ENCODE assay signal across 21 mouse cellular contexts in the genomic region with DNA sequence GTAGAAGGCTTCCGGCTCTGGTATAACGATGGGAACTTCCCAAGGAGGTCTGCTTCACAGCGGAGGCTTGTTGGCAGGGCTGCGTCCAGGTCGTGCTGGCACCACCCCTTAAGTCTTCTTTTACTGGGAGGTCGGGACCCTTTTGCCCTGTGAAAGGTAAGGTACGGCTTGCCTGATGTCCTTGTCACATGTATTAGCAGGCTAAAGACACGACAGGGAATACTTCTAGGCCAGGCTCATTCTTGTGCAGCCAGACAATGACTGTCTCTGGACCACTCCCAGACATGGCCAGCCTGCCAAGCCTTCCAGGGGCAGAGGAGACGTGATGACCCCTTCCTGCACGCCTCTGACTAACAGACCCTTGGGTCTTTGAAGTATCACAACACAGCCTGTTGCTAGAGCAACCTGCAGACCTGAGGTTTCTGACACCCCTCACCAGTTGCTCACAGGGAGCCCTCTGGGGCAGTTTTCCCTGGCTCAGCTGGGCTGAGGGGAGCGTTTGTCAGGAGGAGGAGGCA. TPM values are rescaled to one million over a fixed set of nuclear protein-coding genes. Genes with fewer than 3 reads are reported as not detected.
DNase-seq lines count a peak whose midpoint lies in the region; ATAC-seq and TF ChIP-seq lines count a peak whose summit lies in the region.
"Had no signal": no experiment of that assay in that cellular context is flagged by ENCODE, and none has a peak within 500 bp of the region (broad histone marks: within the 10 kb centered on the region; RNA-seq: fewer than 3 reads in every experiment).

No protein-coding gene starts in this region.

- no peak overlapping the region for H3K4me2 ChIP-seq in hindbrain, embryonic 13.5 days
- H3K4me2 ChIP-seq: embryonic facial prominence, embryonic 15.5 days; heart, embryonic 13.5 days had no signal

- no peak for ATAC-seq in hindbrain, embryonic 13.5 days (ENCODE audit: low FRiP score)
- ATAC-seq: midbrain, embryonic 16.5 days had no signal

- no peaks in the 10 kb centered on the region for H3K27me3 ChIP-seq in hindbrain, embryonic 10.5 days (ENCODE audit: insufficient read depth, poor library complexity, severe bottlenecking)
- H3K27me3 ChIP-seq in hindbrain, embryonic 13.5 days, result no peaks in the 10 kb centered on the region
- H3K27me3 ChIP-seq in testis, adult 2 months (ENCODE audit: control insufficient read depth, insufficient read depth, low read length), result no peaks in the 10 kb centered on the region
- no peaks in the 10 kb centered on the region for H3K27me3 ChIP-seq in thymus, adult 2 months (ENCODE audit: control insufficient read depth, insufficient read depth, low read length)
- H3K27me3 ChIP-seq: embryonic facial prominence, embryonic 15.5 days; heart, embryonic 13.5 days had no signal

- TF ChIP-seq CTCF in testis, adult 2 months (IDR thresholded peaks at IDR 0.05; ENCODE audit: control insufficient read depth, insufficient read depth, insufficient replicate concordance, low read depth, low read length), result no peak
- TF ChIP-seq CTCF in thymus, adult 2 months (IDR thresholded peaks at IDR 0.05; ENCODE audit: borderline replicate concordance, control insufficient read depth, extremely low read depth, insufficient read depth, low read length, poor library complexity), result no peak

- no peak for TF ChIP-seq POLR2A in testis, adult 2 months (IDR thresholded peaks at IDR 0.05; ENCODE audit: control insufficient read depth, low read depth, low read length)
- TF ChIP-seq POLR2A in thymus, adult 2 months (IDR thresholded peaks at IDR 0.05; ENCODE audit: control insufficient read depth, extremely low read depth, insufficient read depth, low read length, poor library complexity), result no peak

- peaks cover 28% of the 10 kb centered on the region for H3K4me1 ChIP-seq in hindbrain, embryonic 10.5 days (replicated peaks)
- peaks cover 10% of the 10 kb centered on the region for H3K4me1 ChIP-seq in hindbrain, embryonic 13.5 days (replicated peaks)
- no peaks in the 10 kb centered on the region for H3K4me1 ChIP-seq in testis, adult 2 months (ENCODE audit: control insufficient read depth, insufficient read depth, low read length)
- H3K4me1 ChIP-seq in thymus, adult 2 months (replicated peaks; ENCODE audit: control insufficient read depth, insufficient read depth, low read length), result peaks cover 10% of the 10 kb centered on the region

- no peaks in the 10 kb centered on the region for H3K36me3 ChIP-seq in hindbrain, embryonic 10.5 days
- H3K36me3 ChIP-seq in hindbrain, embryonic 13.5 days, result no peaks in the 10 kb centered on the region
- H3K36me3 ChIP-seq in testis, adult 2 months (ENCODE audit: control insufficient read depth, insufficient read depth, low read length), result no peaks in the 10 kb centered on the region
- H3K36me3 ChIP-seq in thymus, adult 2 months (ENCODE audit: control insufficient read depth, insufficient read depth, low read length), result no peaks in the 10 kb centered on the region
- H3K36me3 ChIP-seq: embryonic facial prominence, embryonic 15.5 days; heart, embryonic 13.5 days had no signal

- no peak for DNase-seq in hindbrain, embryonic 10.5 days (ENCODE audit: low spot score)
- DNase-seq in testis, postnatal 14 days (ENCODE audit: low spot score), result no peak
- peak; percentile 55 for DNase-seq in fibroblast of lung, adult 2 months (ENCODE audit: low read depth)
- no peak for DNase-seq in natural killer cell, adult 2 months (ENCODE audit: low spot score in 2 of 2)
- DNase-seq in thymus, adult 2 months, result no peak
- DNase-seq: adrenal gland, postnatal 25 days; cerebellum, adult 18-20 months; cerebellum, postnatal 25 days; embryo, embryonic 11 days; gastrocnemius, postnatal 10 days; kidney, adult 9 months; kidney, postnatal 25 days; liver; lung, postnatal 36 days; thymus, postnatal 25 days had no signal

- H3K9me3 ChIP-seq in hindbrain, embryonic 10.5 days, result no peaks in the 10 kb centered on the region
- H3K9me3 ChIP-seq in hindbrain, embryonic 13.5 days, result no peaks in the 10 kb centered on the region
- H3K9me3 ChIP-seq: embryonic facial prominence, embryonic 15.5 days; heart, embryonic 13.5 days had no signal

- H3K27ac ChIP-seq in hindbrain, embryonic 10.5 days, result peak overlapping the region; percentile 17; the same call in 1 of the 2 replicates
- H3K27ac ChIP-seq in hindbrain, embryonic 13.5 days, result no peak overlapping the region
- no peak overlapping the region for H3K27ac ChIP-seq in testis, adult 2 months (ENCODE audit: control insufficient read depth, insufficient read depth, low read depth, low read length)
- no peak overlapping the region for H3K27ac ChIP-seq in thymus, adult 2 months (ENCODE audit: control insufficient read depth, insufficient read depth, low read length)
- H3K27ac ChIP-seq: embryonic facial prominence, embryonic 15.5 days; heart, embryonic 13.5 days; stomach, postnatal 0 days had no signal

- WGBS in hindbrain, embryonic 10.5 days, result 58% methylated on average over 11 of the region's 11 CpGs
- 60% methylated on average over 11 of the region's 11 CpGs for WGBS in hindbrain, embryonic 13.5 days
- 84% methylated on average over 11 of the region's 11 CpGs for WGBS in thymus, adult 2 months

- H3K4me3 ChIP-seq in hindbrain, embryonic 10.5 days, result no peak overlapping the region
- no peak overlapping the region for H3K4me3 ChIP-seq in hindbrain, embryonic 13.5 days
- peak overlapping the region; percentile 56 for H3K4me3 ChIP-seq in testis, adult 2 months (ENCODE audit: control insufficient read depth, low read depth, low read length)
- no peak overlapping the region for H3K4me3 ChIP-seq in thymus, adult 2 months (ENCODE audit: control insufficient read depth, insufficient read depth, low read length)
- H3K4me3 ChIP-seq: embryonic facial prominence, embryonic 15.5 days; heart, embryonic 13.5 days had no signal

- H3K9ac ChIP-seq in hindbrain, embryonic 13.5 days, result no peak overlapping the region
- H3K9ac ChIP-seq: embryonic facial prominence, embryonic 15.5 days; heart, embryonic 13.5 days had no signal

RNA-seq across cellular contexts. Expression of gene Lrrc32, which starts 54.8 kb away (rescaled TPM):
- 5.8 and 6.0 TPM in 2 replicates for polyA plus RNA-seq in hindbrain, embryonic 10.5 days (2016; fragmentation: Nextera tagmentation; extraction: Ambion mirVana)
- polyA plus RNA-seq in hindbrain, embryonic 13.5 days (2015; fragmentation: Nextera tagmentation; extraction: Ambion mirVana), result 3.1 and 3.9 TPM in 2 replicates
- polyA plus RNA-seq in testis, adult 2 months (2012; rRNA removed), result 0.48 and 0.72 TPM in 2 replicates
- 6.2 and 7.2 TPM in 2 replicates for polyA plus RNA-seq in thymus, adult 2 months (2012; rRNA removed)
